Mouse (Mus musculus) G1E (cell line): ENCODE results near the gene Macrod2. TPM values are rescaled to one million over a fixed set of nuclear protein-coding genes. Genes with fewer than 3 reads are reported as not detected.

ENCODE experiments used
- ATAC-seq: 2 replicates; pipeline ENCODE4 v1.8.0; 2016; ENCODE audit warnings: mild to moderate bottlenecking; ENCODE audit not compliant: insufficient number of reproducible peaks, poor library complexity, low FRiP score, severe bottlenecking; ENCODE audit errors: extremely low read depth
- DNase-seq: peaks from one replicate; pipeline ENCODE4 v3.0.0; 2012; ENCODE audit warnings: low spot score
- H3K27me3 ChIP-seq: 2 replicates; pipeline ENCODE4 v1.6.1; 2012; ENCODE audit warnings: mild to moderate bottlenecking, low read length, inconsistent platforms; ENCODE audit not compliant: insufficient read depth
- H3K36me3 ChIP-seq: replicated peaks from 2 replicates; pipeline ENCODE3; 2012; ENCODE audit warnings: mild to moderate bottlenecking, inconsistent platforms
- H3K4me1 ChIP-seq: 2 replicates; pipeline ENCODE4 v1.6.1; 2012; ENCODE audit warnings: low read depth, low read length, inconsistent platforms, mixed read lengths; ENCODE audit not compliant: insufficient read depth
- H3K4me3 ChIP-seq: 2 replicates; pipeline ENCODE4 v1.5.1; 2012; ENCODE audit warnings: low read depth, mild to moderate bottlenecking, inconsistent platforms, low read length, moderate library complexity, mixed read lengths
- H3K9me3 ChIP-seq: replicated peaks from 2 replicates; pipeline ENCODE4 v1.6.1; 2012; ENCODE audit warnings: inconsistent platforms
- CTCF ChIP-seq: IDR thresholded peaks from 2 replicates; pipeline ENCODE4 v1.5.1; 2012; ENCODE audit warnings: low read depth, low read length, inconsistent platforms, mixed read lengths
- GATA1 ChIP-seq: IDR thresholded peaks from 2 replicates; pipeline ENCODE4 v1.6.1; 2012; ENCODE audit warnings: borderline replicate concordance, low read length, inconsistent platforms, mixed read lengths
- GATA2 ChIP-seq: IDR thresholded peaks from 2 replicates; pipeline ENCODE4 v1.6.1; 2012; ENCODE audit warnings: low read depth, low read length, inconsistent platforms, borderline replicate concordance
- POLR2AphosphoS5 ChIP-seq: IDR thresholded peaks from 2 replicates; pipeline ENCODE4 v1.6.1; 2012; ENCODE audit warnings: low read depth, low read length, inconsistent platforms; ENCODE audit not compliant: insufficient replicate concordance
- TAL1 ChIP-seq: conservative IDR thresholded peaks from 2 replicates; pipeline ENCODE4 v1.6.1; 2012; ENCODE audit warnings: low read depth, low read length, inconsistent platforms, mixed read lengths
- polyA plus RNA-seq: library from polyadenylated mRNA; stranded (reverse); fragments of >175 nt; gene quantifications from 2 replicates; pipeline ENCODE4 v1.2.3, GENCODE M21; 2012
- total RNA-seq, 2 experiments: library from RNA; stranded (forward) in 1 of 2; stranded (reverse) in 1 of 2; fragments of 200-1000 nt in 1 of 2; fragments of >200 nt in 1 of 2; fragmentation: Nextera tagmentation in 1 of 2; gene quantifications; 2 replicates each; pipeline ENCODE4 v1.2.3; 2014 to 2017

Gene Macrod2
- total and polyA plus RNA-seq, 3 experiments, result 0.38 TPM; not detected in 2

DNA sequence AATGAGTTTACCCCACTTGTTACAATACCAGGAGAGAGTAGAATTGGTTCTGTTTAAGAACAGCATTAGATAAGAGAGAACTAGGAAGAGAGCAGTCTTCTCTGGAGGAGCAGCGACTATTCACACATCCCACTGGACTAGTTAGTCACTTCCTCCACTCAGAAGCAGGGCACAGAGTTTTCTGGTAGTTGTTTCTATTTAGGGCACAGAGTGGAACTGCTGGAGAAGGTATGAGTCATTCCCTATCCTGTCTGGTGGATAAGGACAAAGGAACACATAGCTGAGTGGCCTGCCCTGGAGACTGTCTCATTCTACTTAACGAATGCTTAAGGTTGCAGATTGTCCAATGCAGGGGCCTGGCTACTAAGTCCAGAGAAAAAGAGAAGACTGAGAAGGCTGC, 1192.2 kb downstream of the Macrod2 start:
- Histone ChIP-seq H3K36me3 (no peaks in the 10 kb centered on the region), H3K27me3 (no peaks in the 10 kb centered on the region), H3K9me3 (peaks cover under 1% of the 10 kb centered on the region; the same call in 1 of the 2 replicates), H3K4me3 (no peak overlapping the region), H3K4me1 (no peaks in the 10 kb centered on the region)
- DNase-seq (no peak), ATAC-seq (no peak; the same call in 1 of the 2 replicates)
- no peak for TF ChIP-seq GATA1

DNA sequence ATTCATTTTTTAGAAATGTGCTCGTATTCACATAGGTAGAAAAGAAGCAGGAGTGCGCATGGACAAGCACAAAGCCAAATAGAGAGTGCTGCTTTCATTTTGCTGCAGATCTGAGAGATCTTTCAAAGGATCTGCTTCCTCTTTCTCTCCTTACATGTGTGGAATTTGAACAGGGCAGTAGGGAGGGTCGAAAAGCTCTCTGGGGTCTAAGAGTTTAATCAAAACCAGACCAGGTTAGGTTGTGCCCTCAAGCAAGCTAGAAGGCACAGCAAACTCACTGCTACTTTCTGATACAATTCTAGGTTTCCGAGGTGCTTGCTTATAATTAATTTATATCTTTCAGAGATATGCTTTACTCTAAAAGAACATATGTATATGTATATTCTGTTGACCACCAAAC, 1196.2 kb downstream of the Macrod2 start:
- Histone ChIP-seq H3K27me3 (no peaks in the 10 kb centered on the region), H3K9me3 (no peaks in the 10 kb centered on the region), H3K4me1 (no peaks in the 10 kb centered on the region), H3K36me3 (no peaks in the 10 kb centered on the region), H3K4me3 (no peak overlapping the region)
- no peak for TF ChIP-seq POLR2AphosphoS5
- no peak for DNase-seq
- ATAC-seq, result no peak

DNA sequence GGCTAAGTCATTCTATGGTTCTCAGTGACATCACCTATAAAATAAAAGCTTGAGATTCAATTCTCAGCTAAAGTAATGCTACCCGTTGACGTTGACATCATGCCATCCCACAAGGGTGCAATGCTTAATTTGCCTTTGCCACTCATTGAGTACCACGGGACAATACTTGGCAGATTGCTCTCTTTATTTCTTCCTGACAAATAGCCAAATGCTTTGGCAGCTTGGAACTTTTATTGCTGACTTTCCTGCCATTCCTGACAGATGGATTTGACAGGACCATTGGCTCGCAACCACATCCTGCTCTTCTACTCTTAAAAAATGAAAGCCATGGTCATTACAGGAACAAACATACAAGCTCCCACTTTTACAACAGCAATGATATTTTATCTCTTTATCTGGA, 1199.7 kb downstream of the Macrod2 start:
- ATAC-seq (no peak), DNase-seq (no peak)
- no peaks in the 10 kb centered on the region for H3K27me3 ChIP-seq
- H3K4me3 ChIP-seq, result no peak overlapping the region
- no peaks in the 10 kb centered on the region for H3K4me1 ChIP-seq
- no peaks in the 10 kb centered on the region for H3K36me3 ChIP-seq
- no peaks in the 10 kb centered on the region for H3K9me3 ChIP-seq
- no peak for TF ChIP-seq CTCF
- TF ChIP-seq TAL1, result no peak
- no peak for TF ChIP-seq GATA2

DNA sequence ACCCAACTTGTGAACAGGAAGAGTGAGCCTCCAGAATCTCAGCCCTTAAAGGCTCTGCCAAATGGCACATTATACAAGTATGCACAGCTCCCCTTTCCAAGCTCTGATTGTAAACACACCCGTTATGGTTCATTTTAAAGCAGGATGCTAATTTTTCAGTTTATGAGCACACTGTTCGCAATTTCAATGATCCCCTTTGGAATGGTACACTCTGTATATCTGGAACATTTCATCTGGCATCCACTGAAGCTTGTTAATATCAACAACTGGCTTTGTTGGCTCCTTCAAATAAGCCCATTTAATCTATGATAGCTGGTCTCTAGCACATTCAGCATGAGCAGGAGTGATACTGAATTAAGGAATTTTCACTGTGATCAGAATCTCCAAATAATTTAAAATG, 1222.6 kb downstream of the Macrod2 start:
- no peaks in the 10 kb centered on the region for H3K27me3 ChIP-seq
- H3K9me3 ChIP-seq, result no peaks in the 10 kb centered on the region
- no peak overlapping the region for H3K4me3 ChIP-seq
- no peak for DNase-seq
- no peaks in the 10 kb centered on the region for H3K36me3 ChIP-seq
- TF ChIP-seq CTCF, result no peak
- TF ChIP-seq POLR2AphosphoS5, result no peak
- TF ChIP-seq TAL1, result no peak
- TF ChIP-seq GATA2, result no peak
- TF ChIP-seq GATA1, result no peak
- no peaks in the 10 kb centered on the region for H3K4me1 ChIP-seq
- no peak for ATAC-seq

DNA sequence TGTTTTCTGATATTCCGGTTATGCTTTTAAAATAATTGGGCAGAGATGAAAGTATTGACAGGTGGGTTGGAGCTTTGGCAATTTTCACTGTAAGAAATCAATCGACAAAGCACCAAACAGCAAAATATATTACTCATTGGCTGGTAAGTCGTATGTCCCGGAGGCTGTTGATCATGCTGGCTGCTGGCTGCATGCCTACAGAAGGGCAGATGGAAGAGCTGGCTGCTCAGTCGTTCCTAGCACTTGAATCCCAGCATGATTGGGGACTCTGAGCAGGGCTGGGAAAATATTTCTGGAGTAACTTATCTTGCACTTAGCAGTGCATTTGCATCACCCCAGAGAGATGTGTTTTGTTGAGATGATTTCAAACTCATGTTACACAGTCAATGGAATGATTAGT, 1223.1 kb downstream of the Macrod2 start:
- Histone ChIP-seq H3K27me3 (no peaks in the 10 kb centered on the region), H3K4me1 (no peaks in the 10 kb centered on the region), H3K4me3 (no peak overlapping the region), H3K36me3 (no peaks in the 10 kb centered on the region), H3K9me3 (no peaks in the 10 kb centered on the region)
- DNase-seq, result no peak
- TF ChIP-seq CTCF, result no peak
- no peak for ATAC-seq

DNA sequence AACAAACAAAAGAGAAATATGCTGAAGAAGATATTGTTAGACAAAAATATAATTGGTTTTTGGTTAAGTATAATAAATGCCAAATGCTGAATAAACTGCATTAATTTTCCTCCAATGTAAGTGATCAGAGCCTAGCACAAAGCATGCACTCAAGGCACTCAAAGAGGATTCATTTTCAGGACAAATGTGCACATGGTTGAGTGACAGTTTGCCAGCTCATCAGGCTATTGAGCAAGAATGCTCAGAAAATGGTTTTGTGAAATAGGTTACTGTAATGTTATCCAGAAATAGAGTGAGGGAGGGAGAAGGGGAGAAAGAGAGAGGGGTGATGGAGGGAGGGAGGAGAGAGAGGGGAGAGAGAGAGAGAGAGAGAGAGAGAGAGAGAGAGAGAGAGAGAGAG, 1268.9 kb downstream of the Macrod2 start:
- no peak for DNase-seq
- no peak for ATAC-seq
- TF ChIP-seq CTCF (no peak), POLR2AphosphoS5 (no peak), TAL1 (no peak), GATA2 (no peak), GATA1 (no peak)
- no peaks in the 10 kb centered on the region for H3K4me1 ChIP-seq
- H3K27me3 ChIP-seq, result no peaks in the 10 kb centered on the region
- 0 out of 2 replicates have a peak, but pooled peaks cover 5% of the 10 kb centered on the region for H3K9me3 ChIP-seq
- H3K4me3 ChIP-seq, result no peak overlapping the region
- H3K36me3 ChIP-seq, result no peaks in the 10 kb centered on the region

DNA sequence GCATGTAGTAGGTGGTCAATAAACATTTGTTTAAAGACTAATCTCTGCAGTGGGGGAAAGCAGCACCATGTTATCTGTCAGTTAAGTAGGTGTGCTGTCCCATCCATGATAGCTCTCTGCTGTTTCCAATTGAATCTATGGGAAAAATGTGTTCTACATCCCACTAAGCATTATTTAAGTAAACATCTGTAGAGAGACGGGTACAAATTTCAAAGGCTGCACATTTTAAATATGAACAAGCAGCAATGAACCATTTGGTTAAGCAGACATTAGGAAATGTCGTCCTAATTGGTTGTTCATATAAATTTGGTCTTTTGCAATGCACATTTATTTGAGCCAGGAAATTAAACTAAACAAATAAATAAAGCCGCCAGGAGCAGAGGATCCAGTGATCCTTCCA, 1277.7 kb downstream of the Macrod2 start:
- DNase-seq, result no peak
- no peaks in the 10 kb centered on the region for H3K27me3 ChIP-seq
- no peak for ATAC-seq
- TF ChIP-seq GATA1 (no peak), POLR2AphosphoS5 (no peak), TAL1 (no peak), GATA2 (no peak), CTCF (no peak)
- H3K4me1 ChIP-seq, result no peaks in the 10 kb centered on the region
- peaks cover 2% of the 10 kb centered on the region; the same call in 1 of the 2 replicates for H3K9me3 ChIP-seq
- H3K36me3 ChIP-seq, result no peaks in the 10 kb centered on the region
- H3K4me3 ChIP-seq, result no peak overlapping the region

DNA sequence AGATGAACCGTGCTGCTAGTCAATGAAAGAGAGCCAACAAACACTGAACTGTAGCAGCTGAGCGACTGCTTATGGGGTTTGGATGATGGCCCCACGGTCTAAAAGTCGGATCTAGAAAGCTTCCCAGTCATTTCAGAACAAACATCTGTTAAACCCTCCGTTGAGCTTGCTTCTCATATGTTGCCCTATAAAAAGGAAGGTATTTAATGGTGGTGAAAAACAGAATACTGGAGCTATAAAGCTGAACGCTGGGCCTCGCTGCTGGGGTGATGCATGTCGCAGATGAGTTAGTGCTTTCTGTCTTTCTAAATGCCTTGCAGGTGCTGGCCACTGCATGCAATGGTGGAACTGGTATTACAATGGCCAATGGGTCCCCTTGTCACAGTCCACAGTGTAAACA, 1278.3 kb downstream of the Macrod2 start:
- peaks cover 2% of the 10 kb centered on the region; the same call in 1 of the 2 replicates for H3K9me3 ChIP-seq
- DNase-seq, result no peak
- TF ChIP-seq CTCF, result no peak
- no peak for TF ChIP-seq GATA1
- TF ChIP-seq TAL1, result no peak
- no peak for TF ChIP-seq POLR2AphosphoS5
- TF ChIP-seq GATA2, result no peak
- no peaks in the 10 kb centered on the region for H3K27me3 ChIP-seq
- H3K4me1 ChIP-seq, result no peaks in the 10 kb centered on the region
- no peak for ATAC-seq
- no peaks in the 10 kb centered on the region for H3K36me3 ChIP-seq
- H3K4me3 ChIP-seq, result no peak overlapping the region
